Mouse (Mus musculus): Measurements from ENCODE around the gene Dlg2.

- TF ChIP-seq POLR2A (IDR thresholded peaks at IDR 0.05; ENCODE audit: borderline replicate concordance, extremely low read depth, insufficient read depth, insufficient read length, poor library complexity, severe bottlenecking): no peak
- no peak for TF ChIP-seq CTCF (IDR thresholded peaks at IDR 0.05; ENCODE audit: borderline replicate concordance, extremely low read depth, insufficient read depth, insufficient read length)
Observed at GRCm38 (mm10) chr7:92147499-92147898, 1671.0 kb downstream of the Dlg2 start.

Measured in brain, embryonic 14.5 days (tissue).